Mouse (Mus musculus) c-Kit-positive CD71-positive TER-119-positive erythroid progenitor cells, embryonic 14.5 days (primary cell): Measurements from ENCODE around the gene Hmgxb4.
"Not testable (repeated sequence)": the region's sequence is repeated elsewhere in the genome, so short reads cannot be mapped to it uniquely, and the experiment has no call there.

Source experiments
- DNase-seq: peaks from one replicate; pipeline ENCODE4 v3.0.0-alpha.2; 2013; ENCODE audit warnings: low spot score

The Hmgxb4 gene

DNA sequence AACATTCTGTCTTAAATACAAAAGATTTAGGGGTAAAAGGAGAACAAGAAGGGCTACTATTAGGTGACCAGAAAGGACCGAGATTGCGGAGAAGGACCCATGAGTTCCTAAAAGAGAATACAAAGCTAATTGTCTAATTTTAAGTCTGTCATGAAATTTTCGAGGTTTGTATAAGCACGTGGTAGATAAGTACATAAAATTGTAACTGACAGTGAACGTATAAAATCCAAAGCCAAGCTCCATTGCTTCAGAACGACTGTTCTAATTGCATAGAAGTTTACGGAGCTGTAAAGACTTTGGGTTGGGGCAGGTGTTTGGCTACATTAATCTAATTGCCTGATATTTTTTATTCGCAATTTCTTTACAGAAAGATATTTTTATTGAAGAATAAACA lies at the start of gene Hmgxb4:
Gene Hmgxb4, plus strand, starts transcription at position 276 of the 394 bp plus-strand sequence.
- DNase-seq: no peak

DNA sequence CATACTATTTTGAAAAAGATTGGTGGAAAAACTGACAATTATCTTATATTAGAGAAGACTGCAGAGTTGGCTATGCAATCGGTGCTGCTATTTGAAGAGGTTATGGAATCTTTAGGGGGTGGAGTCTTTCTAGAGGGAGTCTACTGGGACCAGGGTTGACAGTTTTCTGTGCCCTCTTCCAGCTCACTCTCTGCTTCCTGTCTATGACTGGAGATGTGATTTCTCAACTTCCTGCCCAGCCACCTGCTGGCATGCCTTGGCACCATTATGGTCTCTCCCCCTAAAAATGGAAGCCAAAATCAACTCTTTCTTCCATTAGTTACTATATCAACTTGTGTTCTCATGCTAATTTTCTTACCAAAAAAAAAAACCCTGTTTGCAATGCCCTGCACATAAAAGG lies 43.7 kb upstream of the Hmgxb4 start:
- DNase-seq: no peak

DNA sequence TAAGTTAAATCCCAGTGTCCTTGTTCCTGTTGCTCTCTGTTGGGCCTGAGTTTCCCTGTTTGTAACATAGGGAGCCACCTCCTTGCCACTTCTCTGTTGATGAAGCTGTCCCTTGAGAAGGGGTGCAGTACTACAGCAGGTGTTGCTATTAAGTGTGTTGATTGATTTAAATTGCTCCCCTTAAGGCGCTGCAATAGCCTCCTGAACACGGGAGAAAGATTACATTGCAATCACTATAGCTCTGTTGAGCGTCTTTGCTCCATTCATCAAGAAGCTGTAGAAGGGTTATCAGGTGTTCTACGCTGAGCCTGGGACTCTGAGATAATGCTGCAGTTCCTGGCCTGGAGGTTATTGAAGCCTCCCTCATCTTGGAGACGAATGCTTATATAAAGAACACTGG lies 29.2 kb upstream of the Hmgxb4 start:
- no peak for DNase-seq

DNA sequence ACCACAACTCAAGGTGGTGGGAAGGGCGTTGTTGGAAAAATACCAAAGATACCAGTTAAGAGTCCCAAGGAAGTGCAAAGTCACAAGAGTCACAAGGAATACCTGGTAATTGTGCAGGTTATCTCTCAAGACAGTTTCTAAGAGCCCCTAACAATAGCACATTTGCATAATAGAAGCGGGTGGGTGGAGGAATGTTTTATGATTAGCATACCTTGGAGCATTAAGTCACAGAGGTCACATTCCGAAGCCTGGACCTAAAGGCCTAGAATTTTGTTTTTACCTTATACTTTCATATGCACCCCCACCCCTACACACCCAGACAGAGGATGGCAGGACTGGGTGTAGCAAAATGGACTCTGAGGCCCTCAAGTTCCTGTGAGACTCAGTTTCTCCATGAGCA lies 22.9 kb upstream of the Hmgxb4 start:
- not testable (repeated sequence) for DNase-seq

DNA sequence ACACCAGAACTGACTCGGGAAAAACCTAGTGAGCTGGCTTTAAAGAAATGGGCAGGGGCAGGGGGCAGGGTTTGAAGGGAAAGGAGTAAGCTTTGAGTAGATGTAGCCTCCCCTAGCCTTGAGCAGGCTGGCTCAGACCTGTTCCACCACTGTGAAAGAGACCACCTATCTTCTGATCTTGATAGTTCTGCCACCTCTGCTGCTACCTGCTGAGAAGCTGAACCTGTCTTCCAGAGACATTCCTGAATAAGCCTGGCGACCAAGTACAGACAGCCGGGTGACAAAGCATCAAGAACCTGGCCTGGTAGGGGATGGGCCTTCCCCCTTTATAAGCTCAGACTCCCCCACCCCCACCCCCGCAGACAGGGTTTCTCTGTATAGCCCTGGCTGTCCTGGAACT lies 21.5 kb upstream of the Hmgxb4 start:
- no peak for DNase-seq

DNA sequence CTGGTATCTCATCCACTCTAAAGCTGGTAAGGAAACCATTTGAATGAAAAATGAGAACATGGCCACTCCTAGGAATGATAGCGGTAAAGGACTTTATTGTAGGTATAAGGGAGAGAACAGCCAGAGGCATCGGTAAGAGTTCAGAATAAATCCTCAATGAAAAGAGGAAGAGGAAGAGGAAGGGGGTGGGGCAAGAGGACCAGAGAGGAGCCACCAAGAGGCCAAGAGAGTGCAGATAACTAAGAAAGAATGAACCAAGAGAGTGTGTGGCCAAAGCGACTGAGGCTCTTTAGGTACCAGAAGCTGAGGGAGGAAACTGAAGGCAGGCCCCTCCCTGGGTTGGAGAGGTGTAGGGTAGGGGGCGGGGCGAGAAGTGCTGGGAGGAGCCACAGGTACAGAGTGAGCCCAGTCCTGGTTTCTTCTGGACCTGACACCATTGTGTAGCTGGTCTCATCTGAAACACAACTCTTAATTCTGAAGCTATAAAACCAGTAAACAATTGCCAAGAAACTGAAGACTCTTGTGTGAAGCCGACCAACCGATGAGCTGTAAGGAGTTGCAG lies 20.8 kb upstream of the Hmgxb4 start:
- DNase-seq: no peak

DNA sequence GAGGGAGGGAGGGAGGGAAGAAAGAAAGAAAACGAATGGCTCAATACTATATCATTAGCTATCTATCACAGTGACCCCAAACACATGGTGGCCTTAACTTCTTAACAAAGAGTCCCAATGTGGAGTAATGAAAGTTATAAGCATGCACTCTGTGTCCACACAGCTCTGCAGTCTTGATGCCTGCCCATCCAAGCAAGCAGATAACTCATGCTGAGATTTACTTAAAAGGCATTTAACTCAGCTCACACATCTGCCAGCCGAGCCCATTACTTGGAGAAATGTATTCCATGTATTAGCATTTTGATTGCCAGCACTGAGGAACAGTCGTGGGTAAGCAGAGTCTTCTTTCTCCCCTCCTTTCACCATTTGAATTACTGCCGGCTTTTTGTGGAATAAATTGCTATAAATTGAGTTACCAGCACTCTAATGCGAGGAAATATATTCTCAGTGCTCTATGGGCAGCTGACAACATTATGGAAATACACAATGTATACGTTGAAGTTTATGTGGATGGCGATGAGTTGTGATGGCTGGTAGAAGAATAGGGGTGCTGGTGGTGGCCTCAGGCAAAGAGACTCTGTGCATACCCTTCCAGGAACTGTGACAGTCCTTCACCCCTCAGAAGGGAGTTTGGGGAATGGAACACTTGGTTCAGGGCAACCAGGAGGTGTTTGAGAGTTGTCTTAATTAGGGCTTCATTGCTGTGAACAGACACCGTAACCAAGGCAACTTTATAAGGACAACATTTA lies 19.9 kb upstream of the Hmgxb4 start:
- DNase-seq: no peak

DNA sequence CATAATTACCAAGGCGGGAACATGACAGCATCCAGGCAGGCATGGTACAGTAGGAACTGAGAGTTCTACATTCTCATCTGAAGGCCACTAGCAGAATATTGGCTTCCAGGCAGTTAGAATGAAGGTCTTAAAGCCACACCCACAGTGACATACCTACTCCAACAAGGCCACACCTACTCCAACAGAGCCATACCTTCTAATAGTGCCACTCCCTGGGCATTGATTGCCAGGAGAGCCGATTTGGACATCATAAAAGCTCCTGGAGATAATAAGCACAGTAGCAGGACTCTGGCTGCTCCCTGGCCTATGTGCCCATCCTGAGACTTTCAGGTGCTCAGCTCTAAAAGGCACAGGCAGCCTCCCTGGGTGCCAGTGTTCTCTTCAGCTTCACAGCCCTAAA lies 19.3 kb upstream of the Hmgxb4 start:
- DNase-seq: no peak

DNA sequence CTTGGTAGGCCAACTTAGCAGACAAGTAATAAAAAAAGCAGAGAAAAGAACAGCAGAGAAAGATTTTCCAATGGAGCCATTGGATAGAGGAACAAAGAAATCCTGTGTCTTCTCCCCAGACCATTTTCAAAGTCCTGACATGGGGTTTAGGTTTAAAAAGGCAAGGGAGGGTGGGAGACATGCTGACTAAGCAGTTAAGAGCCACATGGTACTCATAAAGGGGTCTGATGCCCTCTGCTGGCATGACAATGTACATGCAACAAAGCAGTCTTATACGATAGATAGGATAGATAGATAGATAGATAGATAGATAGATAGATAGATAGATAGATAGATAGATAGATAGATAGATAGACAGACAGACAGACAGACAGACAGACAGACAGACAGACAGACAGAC lies 15.7 kb upstream of the Hmgxb4 start:
- no peak for DNase-seq

DNA sequence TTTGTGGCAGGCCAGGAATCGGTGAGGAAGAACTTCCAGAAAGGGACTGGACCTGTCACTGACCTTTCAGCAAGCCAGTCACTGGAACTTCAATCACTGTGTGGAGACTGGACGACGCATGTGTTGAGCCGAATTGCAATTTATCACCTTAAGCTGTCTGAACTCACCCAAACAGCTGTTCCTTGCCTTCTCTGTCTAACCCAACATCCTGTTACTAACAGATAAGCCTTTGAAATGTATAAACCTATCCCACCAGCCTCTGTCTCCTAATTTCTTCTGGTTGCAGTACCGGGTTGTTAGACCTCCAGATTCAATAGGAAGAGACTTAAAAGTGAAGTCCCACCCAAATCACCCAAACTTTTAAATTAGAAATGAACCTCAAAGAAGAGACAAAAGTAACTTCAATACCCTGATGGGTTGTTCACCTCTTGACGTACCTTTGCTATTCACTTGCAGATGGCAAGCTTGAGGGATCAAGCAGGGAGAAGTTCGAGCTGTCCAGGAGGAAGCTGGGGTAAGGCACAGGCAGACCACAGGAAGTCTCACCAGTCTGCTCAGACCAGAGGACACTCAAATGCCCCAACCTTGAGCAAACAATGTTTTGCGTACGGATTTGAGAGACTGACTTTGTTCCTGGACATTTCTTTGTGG lies 13.0 kb upstream of the Hmgxb4 start:
- no peak for DNase-seq

DNA sequence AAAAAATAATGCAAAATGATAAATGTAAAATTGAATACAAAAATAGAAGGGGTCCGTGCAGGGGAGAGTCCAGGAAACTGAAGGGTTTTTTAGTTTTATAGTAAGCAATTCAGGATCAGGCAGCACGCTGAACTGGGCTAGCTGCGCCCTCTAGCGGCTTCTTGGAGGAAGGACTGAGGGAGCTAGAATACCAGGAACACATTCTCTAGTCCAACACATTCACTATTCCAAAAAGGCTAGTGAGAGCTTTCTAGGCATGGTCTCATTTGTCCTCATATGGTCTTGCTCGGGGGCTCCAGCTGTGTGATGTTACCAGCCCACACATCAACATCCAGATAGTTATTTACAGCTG lies 12.5 kb upstream of the Hmgxb4 start:
- peak; percentile 38 for DNase-seq

DNA sequence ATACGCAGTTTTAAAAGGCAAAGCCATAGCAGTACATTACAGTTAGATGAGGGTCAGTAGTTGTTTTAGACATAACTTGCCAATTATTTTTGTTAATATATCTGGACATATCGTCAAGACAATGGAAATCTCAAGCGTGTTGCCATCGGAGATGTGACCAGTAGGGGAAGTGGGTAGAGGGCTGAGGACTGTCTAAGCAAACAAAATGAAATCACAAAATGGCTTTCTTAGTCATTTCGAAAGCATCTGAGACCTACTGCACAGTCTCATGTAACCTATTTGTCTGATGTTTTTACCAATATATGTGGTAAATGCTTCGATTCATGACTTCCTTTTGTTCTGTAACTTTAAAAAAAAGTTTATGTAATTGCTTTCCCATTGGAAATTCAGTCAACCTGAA lies 11.3 kb upstream of the Hmgxb4 start:
- no peak for DNase-seq

DNA sequence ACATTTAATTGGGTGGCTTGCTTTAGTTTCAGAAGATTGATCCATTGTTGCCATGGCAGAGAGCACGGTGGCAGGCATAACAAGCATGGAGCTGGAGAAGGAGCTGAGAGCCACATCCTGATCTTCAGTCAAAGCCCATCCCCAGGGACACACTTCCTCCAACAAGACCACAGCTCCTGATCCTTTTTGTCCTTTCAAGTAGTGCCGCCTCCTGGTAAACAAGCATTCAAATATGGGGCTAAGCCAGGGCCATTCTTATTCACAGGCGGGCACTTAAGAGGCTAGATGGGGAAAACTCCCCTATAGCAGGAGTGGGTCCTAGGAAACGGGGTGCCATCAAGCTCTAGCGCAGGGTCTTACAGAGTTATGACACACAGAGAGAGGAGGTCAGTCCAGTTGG lies 5.7 kb upstream of the Hmgxb4 start:
- no peak for DNase-seq

DNA sequence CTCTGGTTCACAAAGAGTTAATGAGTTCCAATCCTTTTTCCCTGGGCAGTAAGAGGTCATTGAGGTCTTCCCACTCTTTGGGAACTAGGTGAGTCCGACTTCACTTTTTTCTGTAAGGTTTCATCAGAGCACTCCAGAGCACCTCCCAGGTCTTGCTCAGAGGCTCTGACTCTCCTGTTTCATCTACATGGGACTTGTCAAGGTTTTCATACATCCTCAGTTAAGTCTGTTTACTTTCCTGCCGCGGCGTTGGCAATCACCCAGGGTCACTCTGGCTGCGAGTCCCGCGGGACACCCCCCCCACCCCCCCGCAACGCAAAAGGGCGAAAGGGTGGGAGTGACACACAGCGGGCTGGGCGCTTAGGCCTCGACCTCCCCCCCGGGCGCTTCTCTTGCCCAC lies 3.1 kb upstream of the Hmgxb4 start:
- DNase-seq: no peak

DNA sequence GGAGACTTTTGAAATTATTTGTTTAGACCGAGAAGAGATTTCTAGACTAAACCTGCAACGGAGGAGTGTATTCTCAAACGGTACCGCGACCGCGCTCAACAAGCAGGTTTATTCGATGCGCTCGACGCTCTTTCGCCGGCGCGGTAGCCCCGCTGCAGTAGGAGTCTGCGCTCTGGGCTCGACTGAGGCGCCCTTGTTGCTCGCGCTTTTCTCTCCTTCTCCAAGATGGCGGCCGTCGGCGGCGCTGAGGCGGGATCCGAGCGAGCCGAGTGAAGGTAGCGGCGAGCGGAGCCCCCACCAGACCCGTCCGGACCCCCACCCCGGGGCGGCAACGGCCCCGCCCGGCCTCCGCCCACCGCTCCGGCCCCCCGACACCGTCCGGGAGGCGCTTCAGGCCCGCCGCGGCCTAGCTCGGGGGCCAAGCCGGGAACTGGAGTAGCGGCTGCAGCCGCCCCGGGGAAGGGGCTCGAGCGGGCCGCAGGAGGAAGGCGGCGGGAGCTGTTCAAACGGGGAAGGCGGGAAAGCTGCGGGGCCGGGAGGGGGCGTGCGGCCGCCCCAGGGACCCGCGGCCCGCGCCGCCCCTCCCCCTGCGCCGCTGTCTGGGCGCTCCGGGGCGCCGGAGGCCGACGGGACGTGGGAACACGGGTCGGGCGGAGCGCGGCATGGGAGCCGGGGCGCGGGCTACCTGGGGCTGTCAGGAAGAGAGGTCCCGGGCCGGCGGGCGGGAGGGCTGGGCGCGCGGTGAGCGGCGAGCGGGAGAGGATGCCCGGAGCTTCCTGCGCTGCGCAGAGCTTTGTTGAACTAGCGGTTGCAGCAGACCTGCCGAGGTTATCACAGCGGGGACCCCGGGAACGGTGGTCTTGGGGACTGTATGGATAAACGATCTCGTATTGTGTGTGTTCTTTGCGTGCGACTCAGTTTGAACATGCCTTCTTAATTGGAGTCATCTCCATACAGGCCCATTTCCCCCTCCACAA lies 607 bp downstream of the Hmgxb4 start:
- peak; percentile 83 for DNase-seq

DNA sequence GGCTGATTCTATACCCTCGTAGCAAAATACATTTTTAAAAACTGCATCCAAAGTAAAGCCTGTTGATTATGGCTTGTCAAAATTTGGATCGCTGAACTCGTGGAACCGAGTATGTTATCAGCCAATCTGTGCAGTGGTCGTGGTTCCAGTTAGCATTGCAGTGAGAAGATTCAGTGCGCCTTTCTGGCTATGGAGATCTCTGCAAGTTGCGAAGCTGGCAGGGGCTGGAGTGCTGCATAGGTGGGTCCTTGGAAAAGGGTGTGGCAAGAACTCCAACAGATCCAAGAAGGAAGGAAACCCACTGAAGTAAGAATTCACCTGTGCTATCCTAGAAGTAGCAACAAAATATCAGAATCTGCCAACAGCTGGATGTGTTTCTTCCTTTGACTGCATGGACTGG lies 1.4 kb downstream of the Hmgxb4 start:
- peak; percentile 25 for DNase-seq

DNA sequence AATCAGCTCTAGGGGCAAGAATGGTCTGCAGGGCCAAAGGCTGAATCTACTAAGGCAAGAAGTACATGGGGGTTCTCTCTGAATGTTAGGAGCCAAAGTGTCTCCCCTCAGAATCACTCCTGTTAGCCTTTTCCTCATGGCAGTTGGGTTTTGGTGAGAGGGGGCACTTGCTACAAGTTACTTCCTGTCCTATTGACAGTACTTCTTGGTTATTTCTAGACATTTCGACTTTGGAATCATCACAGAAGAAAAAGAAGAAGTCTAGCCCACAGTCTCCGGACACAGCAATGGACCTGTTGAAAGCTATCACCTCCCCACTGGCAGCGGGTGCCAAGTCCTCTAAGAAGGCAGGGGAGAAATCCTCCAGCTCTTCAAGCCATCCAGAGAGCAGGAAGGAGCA lies 7.3 kb downstream of the Hmgxb4 start:
- no peak for DNase-seq

DNA sequence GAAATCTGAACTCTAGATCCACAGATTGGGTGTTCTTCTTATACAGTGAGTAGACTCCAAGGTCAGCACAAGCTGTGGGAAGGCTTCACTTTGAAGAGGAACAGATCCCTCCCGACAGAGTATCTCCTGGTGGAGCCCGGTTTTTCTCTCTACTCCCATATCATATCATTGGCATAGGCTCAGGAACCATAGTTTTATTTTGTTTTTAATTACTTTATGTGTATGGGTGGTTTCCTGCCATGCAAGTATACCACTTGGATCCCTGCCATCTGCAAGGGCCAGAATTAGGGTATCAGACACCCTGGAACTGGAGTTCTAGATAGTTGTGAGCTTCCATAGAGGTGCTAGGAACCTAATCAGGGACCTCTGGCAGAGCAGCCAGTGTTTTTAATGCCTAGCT lies 15.7 kb downstream of the Hmgxb4 start:
- no peak for DNase-seq

DNA sequence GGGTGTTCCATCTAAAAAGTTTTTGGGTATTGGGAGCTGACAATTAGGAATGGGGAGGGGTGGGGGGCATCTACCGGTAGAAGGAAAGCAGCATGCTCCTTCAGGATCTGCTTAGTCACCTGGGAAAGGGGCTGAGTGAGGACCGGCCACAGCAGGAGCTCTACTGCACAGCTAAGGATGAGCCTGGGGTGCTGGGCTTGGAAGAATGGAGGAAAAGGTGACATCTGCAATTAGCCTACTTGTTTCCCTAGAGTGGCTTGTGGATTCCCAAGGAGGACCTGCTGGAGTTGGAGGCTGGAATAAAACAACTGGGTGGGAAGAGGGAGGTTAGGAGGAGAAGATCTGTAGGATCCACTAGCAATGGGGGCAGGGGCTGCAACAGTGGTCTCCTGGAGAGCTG lies 20.4 kb downstream of the Hmgxb4 start:
- no peak for DNase-seq

DNA sequence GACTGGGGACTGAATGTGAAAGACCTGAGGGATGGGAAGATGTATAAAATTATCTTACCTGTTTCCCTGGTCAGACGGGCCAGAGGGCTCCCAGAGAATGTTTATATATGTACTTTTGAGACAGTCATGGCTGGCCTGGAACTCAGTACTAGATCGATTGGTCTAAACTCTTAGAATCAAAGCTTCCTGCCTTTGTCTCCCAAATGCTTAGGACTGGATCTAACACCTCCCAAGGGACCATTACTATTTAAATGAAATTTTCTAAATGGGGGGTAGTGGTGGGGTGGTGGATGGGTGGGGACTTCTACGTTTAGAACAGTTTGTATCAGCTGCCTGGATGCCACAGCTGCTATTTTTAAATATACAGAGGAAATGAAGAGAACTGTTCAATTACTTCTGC lies 20.8 kb downstream of the Hmgxb4 start:
- DNase-seq: no peak

DNA sequence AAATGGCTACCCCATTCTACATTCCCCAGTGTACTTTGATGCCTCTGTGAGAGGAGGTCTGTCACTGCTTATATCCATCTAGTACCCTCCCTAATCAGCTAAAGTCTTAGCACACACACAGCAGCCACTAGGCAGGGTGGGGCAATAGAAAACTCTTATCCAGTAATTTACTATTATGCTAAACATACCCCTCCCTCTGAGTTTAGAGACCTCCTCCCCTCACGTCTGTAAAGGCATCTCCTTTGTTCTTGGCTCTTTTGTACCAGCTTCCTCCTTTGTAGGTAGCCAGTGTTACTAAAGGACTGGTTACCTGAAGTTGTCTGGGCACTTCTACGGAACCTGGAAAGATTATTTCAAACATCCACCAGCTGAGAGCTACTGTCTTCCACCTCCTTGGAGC lies 22.8 kb downstream of the Hmgxb4 start:
- DNase-seq: no peak

DNA sequence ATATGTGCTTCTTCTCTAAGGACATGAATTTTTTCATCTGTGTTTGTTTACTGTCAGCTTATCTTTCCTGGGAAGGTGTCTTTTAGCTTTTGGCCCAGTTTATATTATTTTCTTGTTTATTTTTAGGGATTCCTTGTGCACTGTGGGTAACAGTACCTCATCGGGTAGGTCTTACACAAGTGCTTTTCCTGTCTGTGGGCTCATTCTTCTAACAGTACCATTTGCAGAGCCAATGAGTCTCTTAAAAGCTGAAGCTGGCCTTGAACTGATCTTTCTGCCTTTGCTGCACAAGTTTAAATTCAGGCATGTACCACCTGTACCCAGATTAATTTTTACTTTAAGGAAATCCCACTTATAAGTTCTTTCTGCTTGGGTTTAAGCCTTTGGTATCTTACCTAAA lies 23.3 kb downstream of the Hmgxb4 start:
- no peak for DNase-seq
